Mouse (Mus musculus) left cerebral cortex, postnatal 4 days (tissue): ENCODE results near the gene Metap1. TPM values are rescaled to one million over a fixed set of nuclear protein-coding genes. Genes with fewer than 3 reads are reported as not detected.
A peak's percentile ranks its signal among the peaks of the same experiment; 100 is the strongest.
"Not testable (repeated sequence)": the region's sequence is repeated elsewhere in the genome, so short reads cannot be mapped to it uniquely, and the experiment has no call there.

Experiments
- DNase-seq: peaks from one replicate; pipeline ENCODE4 v3.0.0-alpha.2; 2022
- intact Hi-C: fragments of 180-260 bp; cut with DNase I; formaldehyde crosslinking; loops from one replicate; pipeline ENCODE4 v1.15.1; 2025
- total RNA-seq, 2 experiments: library from RNA; stranded (reverse); gene quantifications; 2 replicates each; pipeline ENCODE4 v1.2.3; 2021

Metap1 gene
- total RNA-seq, 2 experiments from 2014 or later = 62.7 to 64.6 TPM

DNA sequence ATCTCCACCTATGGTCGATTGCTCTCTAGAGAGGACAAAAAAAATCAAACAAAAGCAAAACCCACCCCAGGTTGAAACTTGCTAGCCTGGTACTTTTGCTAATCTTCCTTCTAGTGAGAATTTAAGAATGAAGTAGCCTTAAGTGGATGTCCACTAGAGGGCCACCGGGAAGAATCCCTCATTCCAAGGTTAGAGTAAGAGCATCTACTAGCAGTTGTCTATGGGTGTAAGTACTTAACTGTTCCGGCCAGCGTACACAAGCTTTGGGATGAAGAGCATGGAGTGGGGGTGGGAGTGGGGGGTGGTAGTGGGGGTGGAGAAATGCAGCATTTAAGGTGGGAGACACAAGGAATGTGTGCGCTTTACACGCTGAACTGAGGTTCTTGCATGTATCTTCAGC, 17.4 kb upstream of the Metap1 start:
- peak; percentile 34 for DNase-seq
- intact Hi-C loops = no loop called here

DNA sequence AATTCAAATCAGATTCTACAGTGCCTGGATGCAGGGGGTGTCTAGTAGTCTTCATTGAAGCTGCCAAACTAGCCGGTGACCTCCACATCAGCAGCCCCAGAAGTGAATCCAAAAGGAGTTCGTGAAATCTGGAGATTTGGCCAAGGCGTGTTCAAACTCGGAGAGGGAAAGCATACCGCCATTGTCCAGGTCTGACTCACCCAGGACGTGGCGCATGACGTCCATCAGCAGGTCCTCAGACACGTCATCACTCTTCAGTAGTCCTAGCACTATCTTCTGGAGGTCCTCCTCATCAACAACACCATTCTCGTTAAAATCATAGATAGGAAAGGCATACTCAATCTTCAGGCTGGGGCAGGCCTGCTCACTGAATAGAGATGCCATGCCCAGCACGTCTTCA, 14.4 kb upstream of the Metap1 start:
- intact Hi-C loops = no loop called here
- no peak for DNase-seq

DNA sequence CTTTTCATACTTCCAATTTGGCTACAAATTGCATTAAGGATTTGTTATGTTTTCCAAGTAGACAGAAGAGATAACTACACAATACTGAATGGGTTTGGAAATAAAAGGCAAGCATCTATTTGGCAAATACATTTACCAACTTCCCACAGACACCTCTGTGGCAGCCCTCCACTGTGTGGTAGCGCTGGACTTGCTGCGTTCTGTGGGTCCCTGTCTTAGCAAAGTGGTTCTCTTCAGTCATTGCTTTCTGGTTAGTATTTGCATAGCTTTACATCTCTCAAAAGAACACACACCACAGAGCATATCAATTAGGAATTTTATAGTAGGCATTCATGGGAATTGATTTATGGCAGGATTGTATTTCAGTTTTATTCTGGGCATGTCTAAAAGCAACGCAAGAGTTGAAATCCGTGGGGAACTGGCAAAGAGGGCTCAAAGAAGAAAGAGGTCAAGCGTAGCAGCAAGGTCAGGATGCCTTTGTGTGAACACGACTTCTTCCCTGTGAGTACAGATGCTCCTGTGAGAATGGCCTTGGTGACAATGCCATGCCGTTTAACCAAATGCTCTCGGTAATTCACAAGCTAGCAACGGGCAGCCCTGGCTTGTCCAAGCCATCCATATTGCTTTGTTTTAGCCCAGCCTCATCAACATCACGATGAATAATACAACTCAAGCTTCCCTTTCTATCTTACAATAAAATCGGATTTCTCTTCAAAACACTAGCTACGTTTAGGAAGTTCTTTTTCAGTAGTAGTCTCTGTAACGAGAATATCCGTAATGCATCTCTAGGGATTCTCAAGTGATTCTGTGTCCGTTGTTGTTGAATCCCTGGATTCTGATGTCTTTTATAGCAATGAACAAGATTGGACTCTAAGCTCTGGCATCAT, 10.8 kb upstream of the Metap1 start:
- intact Hi-C loops = no loop called here

DNA sequence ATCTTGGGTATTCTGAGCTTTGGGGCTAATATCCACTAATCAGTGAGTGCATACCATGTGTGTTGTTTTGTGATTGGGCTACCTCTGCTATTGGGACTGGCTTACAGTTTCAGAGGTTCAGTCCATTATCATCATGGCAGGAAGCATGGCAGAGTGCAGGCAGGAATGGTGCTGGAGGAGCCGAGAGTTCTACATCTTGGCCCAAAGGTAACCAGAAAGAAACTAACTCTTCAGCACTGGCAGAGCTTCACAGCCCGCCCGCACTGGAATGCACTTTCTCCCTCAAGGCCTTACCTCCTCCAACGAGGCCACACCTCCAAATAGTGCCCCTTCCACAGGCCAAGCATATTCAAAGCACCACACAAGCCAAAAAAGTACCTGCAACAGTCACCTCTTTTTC, 9.4 kb upstream of the Metap1 start:
- intact Hi-C loops = no loop called here
- DNase-seq = no peak

More for the DNA sequence above, 10.8 kb upstream of the Metap1 start:
- DNase-seq = no peak

DNA sequence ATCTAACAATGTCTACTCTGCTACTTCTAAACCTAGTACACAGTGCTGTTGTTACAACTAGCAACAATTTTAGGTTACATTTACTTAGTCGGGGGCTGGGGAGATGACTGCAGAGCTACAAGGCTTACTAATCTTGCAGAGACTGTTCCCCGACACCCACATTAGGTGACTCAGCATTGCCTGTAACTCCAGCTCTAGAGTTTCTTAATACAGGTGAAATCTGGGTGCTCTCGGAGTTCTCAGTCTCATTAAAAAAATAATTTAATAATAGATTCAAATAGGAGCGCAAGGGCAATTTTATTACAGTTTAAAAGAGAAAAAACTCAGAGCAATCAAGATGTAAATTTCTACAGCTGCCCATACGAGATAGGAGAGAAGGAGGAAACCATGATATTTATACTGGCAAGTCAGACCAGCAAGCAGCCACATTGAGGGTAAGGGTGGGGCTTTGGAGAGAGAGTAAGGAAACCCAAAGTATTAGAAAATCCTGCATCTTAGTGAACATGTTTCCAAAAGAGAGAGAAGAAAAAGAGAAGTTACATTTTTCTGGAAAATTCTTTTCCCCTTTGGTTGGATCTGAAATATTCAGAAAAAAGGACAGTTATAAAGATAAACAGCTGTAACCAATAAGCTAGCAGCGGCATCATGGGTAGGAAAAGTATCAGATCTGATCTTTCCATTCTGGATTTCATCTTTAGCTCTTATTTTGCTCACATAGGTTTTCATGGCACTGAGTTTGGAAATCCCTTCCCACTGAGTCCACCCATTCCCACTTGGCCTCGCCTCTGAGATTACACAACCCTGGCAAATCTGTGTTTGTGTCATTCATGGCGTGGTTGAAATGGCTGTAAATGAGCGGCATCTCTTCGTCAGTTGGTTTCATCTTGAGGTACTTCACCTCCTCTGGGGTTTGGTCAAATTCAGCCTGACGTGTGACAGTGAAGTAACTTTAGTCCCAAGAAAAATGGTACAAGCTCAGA, 6.1 kb upstream of the Metap1 start:
- intact Hi-C loops = no loop called here
- no peak for DNase-seq

DNA sequence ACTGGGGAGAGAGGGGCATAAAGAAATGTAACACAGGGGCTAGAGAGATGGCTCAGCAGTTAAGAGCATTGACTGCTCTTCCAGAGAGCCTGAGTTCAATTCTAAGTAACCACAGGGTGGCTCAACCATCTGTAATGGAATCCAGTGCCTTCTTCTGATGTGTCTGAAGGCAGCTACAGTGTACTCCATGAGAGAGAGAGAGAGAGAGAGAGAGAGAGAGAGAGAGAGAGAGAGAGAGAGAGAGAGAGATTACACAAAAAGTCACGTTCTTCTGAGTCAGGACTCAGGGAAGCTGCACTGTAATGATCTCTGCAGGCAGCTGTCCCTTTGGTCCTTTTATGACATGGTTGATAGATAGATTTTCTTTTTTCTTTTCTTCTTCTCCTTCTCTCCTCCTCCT, 5.2 kb upstream of the Metap1 start:
- intact Hi-C loops = no loop called here

DNA sequence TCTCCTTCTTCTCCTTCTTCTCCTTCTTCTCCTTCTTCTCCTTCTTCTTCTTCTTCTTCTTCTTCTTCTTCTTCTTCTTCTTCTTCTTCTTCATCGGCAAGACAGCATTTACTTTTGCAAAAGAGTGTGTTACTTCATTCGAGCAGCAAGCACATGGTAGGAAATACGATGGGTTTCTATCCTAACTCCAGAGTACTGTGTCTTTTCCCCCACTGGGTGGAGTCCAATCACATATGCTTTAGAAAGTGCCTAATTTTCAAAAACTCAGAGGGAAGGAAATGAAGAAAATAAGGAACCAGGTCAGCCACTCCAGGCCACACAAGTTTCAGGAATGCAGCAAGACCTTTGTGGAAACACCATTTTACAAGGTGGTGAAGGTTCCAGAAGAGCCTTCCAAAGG, 4.4 kb upstream of the Metap1 start:
- intact Hi-C loops = no loop called here
- DNase-seq = no peak

More for the DNA sequence above, 5.2 kb upstream of the Metap1 start:
- no peak for DNase-seq

DNA sequence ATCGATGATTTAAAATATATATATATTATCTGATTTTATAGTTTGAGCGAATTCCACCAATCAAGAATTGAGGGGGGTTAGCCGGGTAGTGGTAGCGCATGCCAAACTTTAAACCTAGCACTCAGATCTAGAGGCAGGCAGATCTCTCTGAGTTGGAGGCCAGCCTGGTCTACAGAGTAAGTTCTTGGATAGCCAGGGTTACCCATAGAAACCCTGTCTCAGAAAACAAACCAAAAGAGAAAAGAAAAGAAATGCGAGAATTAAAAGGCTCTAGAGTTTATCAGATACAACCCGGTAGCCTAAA, 671 bp upstream of the Metap1 start:
- DNase-seq = no peak
- intact Hi-C loops = no loop called here

DNA sequence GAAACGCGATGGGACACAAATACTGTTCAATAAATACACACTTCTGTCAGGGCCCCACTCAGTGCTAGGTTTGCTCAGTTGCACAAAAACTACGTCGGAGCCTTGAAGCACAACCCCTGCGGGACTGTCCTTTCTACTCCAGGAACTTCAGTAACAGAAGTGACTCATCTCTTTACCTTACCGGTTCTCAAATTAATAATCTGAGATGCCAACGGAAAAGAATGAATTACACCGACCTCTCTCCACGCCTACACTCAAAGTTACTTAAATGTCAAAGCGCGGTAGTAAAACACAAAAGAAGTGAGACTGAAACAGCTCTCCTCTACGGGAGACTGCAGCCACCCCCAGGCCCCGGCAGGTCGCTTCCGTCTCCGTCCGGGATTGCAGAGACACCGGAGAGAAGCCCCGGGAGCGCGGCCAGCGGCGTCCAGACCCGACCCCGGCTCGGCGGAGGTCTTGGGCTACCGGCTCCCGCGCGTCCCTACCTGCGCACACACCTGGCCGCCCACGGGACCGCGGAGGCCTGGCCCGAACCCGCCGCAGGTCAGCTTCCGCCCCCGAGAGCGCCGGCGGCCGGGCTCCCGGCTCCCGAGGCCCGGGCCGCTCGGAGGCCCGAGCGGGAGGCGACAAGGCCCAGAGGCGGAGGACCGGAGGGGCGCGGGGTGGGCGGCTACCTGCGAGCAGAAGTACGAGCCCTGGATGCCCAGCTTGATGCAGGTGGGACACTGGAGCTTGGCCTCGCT, 560 bp downstream of the Metap1 start:
- peak; percentile 43 for DNase-seq
- intact Hi-C loops = loop anchor here (10.0 kb wide), 1 partner anchor 256 kb away; the partner anchor contains the start of gene Tspan5

DNA sequence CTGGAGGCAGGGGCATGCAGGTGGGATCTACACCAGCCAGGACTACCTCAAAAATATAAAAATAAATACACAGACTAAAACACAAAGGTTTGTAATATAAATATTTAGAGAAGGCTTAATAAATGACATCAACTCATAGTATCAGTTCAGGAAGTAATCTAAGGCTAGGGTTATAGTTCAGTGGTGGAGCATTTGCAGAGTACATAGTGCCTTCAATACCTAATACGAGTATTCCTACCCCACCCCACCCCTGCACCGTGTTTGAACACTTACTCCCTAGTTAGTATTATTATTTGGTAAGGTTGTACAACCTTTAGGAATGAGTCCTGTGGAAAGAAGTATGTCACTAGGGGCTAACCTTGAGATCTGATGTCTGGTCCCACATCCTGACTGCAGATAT, 6.1 kb downstream of the Metap1 start:
- intact Hi-C loops = loop anchor here (10.0 kb wide), 1 partner anchor 262 kb away; the partner anchor contains the start of gene Tspan5
- DNase-seq = no peak

DNA sequence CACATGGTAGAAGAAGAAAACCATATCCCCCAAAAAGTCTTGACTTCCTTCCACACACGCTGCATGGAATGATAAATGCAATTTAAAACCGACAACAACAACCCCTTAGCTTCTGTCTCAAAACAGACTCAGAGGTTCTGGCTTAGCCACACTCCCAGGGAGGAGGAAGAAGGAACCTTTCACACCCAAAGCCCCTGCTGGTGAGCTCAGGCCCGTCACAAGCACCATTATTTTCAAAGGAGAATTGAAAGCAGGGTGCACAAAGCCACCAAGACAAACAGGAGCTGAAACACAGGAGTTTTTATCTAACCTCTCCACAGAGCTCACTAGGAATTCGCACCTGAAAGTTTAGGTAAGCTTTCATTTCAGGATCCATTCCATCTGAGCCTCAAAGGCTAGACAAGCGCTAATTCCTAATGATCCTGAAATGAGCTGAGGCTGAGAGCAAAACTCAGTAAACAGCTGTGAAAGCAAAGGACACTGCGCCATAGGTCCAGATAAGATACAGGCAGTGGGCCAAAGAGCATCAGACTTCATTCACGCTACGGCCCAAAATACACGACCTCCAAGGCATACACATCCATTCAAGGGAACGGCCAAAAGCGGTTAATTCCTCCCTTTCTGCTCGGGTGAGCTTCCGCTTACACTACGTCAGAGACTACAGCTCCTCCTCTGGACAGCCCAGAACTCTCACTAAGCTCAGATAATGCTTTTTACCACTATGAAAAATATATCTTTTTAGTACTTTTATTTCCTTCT, 7.6 kb downstream of the Metap1 start:
- DNase-seq = no peak
- intact Hi-C loops = loop anchor here (10.0 kb wide), 1 partner anchor 263 kb away; the partner anchor contains the start of gene Tspan5

DNA sequence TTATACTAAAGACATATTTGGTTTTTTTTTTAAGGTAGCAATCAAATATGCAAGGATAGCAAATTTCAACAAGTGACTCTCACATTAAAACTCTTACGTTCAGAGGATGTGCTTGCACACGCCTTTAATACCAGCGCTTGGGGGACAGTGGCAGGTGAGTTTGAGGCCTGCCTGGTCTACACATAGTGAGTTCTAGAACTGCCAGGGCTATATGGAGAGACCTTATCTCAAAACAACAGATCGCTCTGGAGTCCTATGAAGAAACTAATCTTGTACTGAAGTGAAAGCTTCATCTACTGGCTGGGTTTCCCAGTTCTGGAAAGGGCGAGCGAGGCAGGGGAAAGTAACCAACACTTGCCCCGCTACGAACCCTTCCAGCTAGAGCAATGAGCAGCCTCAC, 9.8 kb downstream of the Metap1 start:
- intact Hi-C loops = no loop called here
- DNase-seq = no peak

DNA sequence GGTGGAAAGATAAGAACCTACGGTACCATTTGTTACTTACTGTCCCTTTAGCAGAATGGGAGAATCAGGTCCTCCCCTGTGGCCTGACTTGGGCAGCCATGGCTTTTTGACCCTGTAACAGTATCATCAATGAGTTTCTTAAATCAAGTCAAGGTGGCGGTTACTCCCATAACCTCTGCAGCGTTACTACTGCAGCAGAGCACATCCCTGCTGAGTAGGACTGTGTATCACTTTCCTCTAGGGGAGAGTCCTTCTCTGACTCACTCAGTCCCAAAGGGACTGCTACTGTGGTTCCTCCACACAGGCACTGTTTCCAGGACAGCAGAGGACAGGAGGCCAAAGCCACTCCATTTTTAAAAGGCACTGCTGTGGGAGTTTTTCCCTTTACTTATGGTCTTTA, 18.2 kb downstream of the Metap1 start:
- intact Hi-C loops = no loop called here

DNA sequence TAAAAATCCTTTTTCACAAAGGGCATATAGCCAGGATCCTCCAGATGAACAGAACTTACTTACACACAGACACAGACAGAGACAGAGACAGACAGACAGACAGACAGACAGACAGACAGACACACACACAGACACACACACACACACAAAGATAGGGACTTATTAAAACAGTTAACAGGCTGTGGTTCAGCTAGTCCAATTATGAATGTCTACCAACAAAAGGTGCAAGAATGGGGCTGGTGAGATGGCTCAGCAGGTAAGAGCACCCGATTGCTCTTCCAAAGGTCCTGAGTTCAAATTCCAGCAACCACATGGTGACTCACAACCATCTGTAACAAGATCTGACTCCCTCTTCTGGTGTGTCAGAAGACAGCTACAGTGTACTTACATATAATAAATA, 22.7 kb downstream of the Metap1 start:
- not testable (repeated sequence) for DNase-seq
- intact Hi-C loops = loop anchor here (10.0 kb wide), 1 partner anchor 728 kb away; no protein-coding TSS in a partner anchor

More for the DNA sequence above, 18.2 kb downstream of the Metap1 start:
- no peak for DNase-seq

DNA sequence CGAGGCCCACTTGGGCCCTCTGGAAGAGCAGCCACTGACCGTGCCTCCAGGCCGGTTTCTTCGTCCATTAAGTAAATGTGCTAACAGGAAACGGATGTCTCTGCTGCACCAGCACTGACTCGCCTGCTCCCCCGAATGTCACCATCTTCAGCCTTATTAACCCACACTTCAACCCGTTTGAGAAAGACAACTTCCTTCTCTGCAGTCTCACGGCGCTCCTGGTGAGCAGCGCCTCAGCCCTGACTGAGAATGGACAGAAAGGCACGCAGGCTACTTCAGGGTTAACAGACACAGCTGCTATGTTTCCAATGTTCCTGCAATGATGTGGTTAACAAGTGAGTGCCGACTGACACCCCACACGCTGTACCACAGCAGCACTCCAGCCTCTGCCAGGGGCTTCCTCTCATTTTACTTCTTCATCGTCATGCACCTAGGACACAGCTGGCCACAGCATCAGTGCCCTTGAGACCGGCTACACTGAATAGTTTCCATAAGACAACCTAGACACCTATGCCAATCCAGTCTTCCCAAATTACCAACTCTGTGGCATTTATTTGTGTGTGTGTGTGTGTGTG, 24.7 kb downstream of the Metap1 start:
- intact Hi-C loops = loop anchor here (10.0 kb wide), 1 partner anchor 730 kb away; no protein-coding TSS in a partner anchor
- no peak for DNase-seq

DNA sequence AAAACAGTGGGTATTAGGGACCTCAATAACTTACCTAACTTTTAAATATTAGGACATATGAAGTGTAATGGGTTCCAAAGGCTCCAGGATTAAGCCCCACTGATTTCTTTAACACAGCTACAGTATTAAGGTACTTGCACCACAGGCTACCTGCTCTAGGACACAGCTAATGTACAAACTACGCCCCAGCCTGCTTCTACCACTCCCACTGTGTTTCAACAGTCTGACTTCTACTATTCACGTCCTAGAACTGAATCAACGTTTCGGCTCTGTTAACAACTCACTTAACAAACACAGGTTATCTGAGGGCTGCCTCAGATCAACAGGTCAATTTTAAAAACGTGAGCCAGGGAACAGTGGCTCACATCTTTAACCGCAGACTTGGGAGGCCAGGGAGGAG, 25.5 kb downstream of the Metap1 start:
- intact Hi-C loops = loop anchor here (10.0 kb wide), 1 partner anchor 731 kb away; no protein-coding TSS in a partner anchor

DNA sequence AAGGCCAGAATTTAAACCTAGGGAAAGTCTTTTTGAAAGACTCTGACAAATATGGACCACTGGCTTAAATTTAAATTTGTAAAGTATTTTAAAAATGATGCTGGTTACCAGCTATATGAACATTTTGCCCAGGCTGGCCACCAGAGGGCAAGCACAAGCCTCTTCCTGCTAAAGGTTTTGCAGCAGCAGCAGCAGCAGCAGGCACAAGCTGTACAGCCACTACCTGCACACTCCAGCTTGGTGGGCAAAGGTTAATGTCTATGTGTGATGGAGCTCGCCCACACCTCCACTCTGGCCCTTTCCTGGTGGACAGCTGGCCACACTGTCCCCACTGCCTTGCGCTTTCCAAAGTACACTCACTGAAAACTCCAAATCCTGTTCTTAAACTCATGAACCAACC, 26.2 kb downstream of the Metap1 start:
- intact Hi-C loops = loop anchor here (10.0 kb wide), 1 partner anchor 732 kb away; no protein-coding TSS in a partner anchor
- DNase-seq = peak; percentile 29

More for the DNA sequence above, 25.5 kb downstream of the Metap1 start:
- no peak for DNase-seq

DNA sequence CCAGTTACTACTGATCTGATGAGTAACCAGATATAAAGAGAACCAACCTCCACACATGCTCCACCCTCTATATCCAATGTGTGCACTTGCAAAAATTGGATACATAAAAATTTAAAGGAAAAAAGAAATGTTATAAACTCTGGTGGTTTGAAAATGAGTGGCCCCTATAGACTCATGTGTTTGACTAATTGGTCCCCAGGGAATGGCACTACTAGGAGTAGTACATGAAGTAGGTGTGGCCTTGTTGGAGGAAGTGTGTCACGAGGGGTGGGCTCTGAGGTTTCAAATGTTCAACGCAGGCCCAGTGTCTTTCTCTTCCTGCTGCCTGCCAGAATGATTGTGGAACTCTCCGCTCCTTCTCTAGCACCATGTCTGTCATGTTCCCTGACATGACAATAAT, 27.5 kb downstream of the Metap1 start:
- intact Hi-C loops = loop anchor here (10.0 kb wide), 1 partner anchor 733 kb away; no protein-coding TSS in a partner anchor
- DNase-seq = no peak

DNA sequence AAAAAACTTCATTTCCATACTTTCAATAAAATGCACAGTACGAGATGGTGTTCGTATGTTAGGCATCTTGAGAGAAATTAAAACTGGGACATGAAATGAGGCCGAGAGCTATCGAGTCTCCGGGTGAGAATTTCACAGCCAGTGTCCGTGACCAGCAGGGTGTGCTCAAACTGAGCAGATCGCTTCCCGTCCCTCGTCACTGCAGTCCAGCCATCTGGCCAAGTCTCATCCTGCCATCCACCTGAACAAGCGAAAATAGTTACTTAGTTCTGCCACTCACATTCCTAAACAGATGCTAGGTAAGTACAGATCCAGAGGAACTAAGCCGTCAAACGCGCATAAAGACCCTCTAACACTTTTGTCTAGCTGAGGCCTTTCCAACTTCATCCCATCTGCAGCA, 29.1 kb downstream of the Metap1 start:
- peak; percentile 24 for DNase-seq
- intact Hi-C loops = loop anchor here (10.0 kb wide), 1 partner anchor 735 kb away; no protein-coding TSS in a partner anchor
